Mouse (Mus musculus) left cerebral cortex, adult 11 months (tissue): ENCODE results near the gene Gm10097.

Source experiments
- DNase-seq: peaks from one replicate; pipeline ENCODE4 v3.0.0; 2022; ENCODE audit warnings: low spot score

Gene Gm10097

GRCm38 (mm10) chr10:5085792-5086191 is 16.8 kb downstream of the Gm10097 start:
- DNase-seq = no peak

DNA sequence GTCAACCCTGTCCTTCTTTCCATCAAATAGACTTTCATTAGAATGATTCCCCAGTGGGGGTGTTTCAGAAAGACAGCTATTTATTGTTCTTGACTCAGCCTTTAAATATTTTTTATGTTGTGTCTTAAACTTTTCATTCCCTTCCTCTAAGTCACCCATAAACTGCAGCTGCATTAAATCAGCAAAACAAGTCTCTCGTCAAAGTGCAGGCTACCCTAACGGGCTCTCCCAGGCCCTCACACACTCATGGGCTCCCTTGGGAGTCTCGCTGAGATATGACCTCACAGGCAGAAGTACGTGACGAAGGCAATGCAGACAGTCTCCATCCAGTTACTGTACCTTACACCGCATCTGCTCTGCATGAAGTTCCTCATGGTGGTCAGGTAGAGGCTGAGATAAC is 17.3 kb downstream of the Gm10097 start:
- no peak for DNase-seq

GRCm38 (mm10) chr10:5087336-5087735 is 18.3 kb downstream of the Gm10097 start:
- no peak for DNase-seq

DNA sequence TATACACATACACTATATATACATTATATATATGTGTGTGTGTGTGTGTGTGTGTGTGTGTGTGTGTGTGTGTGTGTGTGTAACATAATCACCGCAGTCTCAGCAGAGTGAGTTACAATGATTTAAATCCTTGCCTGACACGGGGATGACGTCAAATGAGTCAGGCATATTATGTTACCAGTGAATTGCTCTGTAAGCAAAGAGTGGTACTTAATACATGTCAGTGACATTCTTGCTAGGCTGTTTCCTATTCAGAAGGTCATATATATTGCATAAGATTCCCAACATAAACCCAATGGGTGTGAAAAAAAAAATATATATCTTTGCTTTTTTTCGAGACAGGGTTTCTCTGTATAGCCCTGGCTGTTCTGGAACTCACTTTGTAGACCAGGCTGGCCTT is 20.1 kb downstream of the Gm10097 start:
- no peak for DNase-seq

- peak; percentile 16 for DNase-seq
These were observed 28.2 kb downstream of the Gm10097 start for GRCm38 (mm10) chr10:5096996-5097753.

DNA sequence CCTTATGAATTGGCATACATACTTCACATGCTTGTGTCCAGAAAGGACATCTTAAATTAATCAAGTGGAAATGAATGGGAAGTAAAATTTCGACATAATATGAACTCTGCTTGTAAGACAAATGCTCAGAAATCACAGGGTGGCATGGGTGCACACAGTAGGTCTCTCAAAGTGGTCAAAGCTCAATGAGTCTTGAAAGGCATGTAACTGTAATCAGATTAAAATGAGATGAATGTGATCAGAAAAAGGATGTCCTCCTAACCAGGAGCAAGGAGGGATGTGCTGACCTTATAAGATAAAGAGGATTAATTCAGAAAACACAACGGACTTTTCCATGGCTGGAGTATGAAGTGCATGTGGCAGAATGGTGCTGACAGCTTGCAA is 28.8 kb downstream of the Gm10097 start:
- no peak for DNase-seq

GRCm38 (mm10) chr10:5110773-5111172 is 41.8 kb downstream of the Gm10097 start:
- DNase-seq = no peak

DNA sequence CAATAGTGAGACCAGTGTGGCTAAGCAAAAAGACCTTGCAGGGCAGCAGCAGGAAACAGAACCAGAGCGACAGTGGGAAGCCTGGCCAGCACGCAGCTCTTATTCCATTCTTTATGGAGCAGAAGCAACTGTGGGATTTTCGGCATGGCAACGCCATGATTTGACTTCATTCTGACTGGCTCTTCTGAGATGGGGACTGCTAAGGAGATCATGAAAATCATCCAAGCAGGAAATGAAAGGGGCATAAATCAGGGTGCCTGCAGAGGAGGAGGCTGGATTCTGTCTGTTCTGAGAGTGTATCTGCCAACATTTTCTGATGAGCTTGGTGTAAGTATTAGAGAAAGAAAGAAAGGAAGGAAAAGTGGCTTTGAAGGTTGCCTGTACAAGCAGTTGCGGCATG is 47.2 kb downstream of the Gm10097 start:
- no peak for DNase-seq

DNA sequence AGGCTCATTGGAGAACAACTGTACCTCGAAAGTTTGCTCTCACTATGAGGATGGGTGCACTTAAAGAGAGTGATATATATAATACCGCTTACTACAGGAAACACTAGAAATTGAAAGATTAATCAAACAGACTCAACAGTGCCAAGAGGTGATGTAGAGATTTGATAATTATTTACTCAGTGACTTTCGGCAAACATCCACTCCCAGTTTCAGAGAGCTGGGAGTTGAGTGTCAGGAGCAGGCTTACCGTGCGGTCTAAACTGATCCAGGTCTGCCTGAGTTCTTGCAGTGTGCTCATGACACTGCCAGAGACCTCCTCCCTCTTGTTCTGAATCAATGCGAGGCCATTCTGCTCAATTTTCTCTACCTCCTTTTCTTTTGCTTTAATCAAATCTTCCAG is 47.7 kb downstream of the Gm10097 start:
- no peak for DNase-seq
